Mouse (Mus musculus) G1E-ER4 (cell line): ENCODE measurements at regions not wholly inside any gene's neighbourhood (a gene's known extent, or its start where the extent isn't known, plus 50 kb on each side); places are given as distances from the start of the nearest gene placed in this dataset.

Experiments
- GATA1 ChIP-seq: IDR thresholded peaks from one replicate; pipeline ENCODE4 v1.8.0; 2012; ENCODE audit warnings: low read length, inconsistent platforms

- TF ChIP-seq GATA1 = no peak
Measured at GRCm38 (mm10) chr8:82702044-82702443, 71.9 kb downstream of the Zfp330 start.

- no peak for TF ChIP-seq GATA1
Measured at GRCm38 (mm10) chr8:82700471-82700870, 73.5 kb downstream of the Zfp330 start.

GRCm38 (mm10) chr8:82699221-82699620, 74.7 kb downstream of the Zfp330 start:
- no peak for TF ChIP-seq GATA1

DNA sequence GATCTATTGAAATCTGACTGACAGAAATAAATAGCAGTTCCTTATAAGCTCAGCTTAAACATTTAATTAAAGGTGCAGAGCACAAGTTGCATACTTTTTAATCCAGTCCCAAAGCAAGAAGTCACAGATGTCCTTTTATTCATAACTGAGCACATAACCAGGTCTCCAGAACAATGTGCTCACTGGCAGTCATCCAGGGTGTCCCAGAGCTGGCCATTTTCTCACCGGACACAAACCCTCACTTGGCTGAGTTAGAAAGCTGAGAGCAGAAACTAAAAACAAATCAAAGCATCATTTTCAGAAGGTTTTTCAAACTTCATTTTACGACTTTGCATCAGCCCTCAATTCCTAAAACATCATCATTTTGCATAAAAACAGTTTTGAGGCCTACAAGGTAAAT, 75.9 kb downstream of the Zfp330 start:
- no peak for TF ChIP-seq GATA1

DNA sequence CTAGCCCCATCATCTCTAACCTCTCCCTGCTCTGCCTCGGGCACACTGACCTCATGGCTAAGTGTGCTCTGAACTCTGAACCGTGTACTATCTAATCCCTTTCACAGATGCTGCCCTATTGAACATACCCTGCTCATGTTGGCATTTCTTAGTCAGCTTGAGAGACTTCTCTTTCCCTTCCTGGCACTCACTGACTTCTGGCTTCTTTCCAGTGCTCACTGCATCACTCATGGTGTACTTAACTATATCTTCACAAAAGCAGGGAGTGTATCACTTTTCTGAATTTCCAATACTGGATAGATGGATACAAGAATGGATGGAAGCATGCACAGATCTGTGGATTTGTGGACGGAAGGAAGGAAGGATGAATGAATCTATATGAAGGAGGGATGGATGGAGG, 80.9 kb downstream of the Zfp330 start:
- no peak for TF ChIP-seq GATA1

GRCm38 (mm10) chr8:82689322-82689721, 84.6 kb downstream of the Zfp330 start:
- no peak for TF ChIP-seq GATA1

- TF ChIP-seq GATA1 = no peak
Measured at GRCm38 (mm10) chr8:82685966-82686365, 88.0 kb downstream of the Zfp330 start.

DNA sequence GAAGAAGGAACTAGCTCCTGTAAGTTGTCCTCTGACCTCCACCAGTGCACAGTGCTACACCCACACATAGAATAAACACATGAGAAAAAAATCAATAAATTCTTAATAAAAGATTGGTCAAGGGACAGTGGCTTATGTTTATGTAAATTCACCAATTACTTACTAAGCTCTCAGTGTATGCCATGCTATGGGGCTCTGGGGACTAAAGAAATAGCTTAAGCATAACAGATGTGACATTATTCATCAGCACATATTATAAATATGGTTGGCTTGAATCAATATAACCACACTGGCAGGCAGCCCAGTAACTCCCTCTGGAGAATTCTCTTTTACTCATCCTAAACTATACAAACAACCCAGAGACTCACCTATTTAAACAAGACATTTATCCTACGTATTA, 95.2 kb downstream of the Zfp330 start:
- no peak for TF ChIP-seq GATA1

- TF ChIP-seq GATA1 = no peak
Measured at GRCm38 (mm10) chr8:82677781-82678180, 96.2 kb downstream of the Zfp330 start.

DNA sequence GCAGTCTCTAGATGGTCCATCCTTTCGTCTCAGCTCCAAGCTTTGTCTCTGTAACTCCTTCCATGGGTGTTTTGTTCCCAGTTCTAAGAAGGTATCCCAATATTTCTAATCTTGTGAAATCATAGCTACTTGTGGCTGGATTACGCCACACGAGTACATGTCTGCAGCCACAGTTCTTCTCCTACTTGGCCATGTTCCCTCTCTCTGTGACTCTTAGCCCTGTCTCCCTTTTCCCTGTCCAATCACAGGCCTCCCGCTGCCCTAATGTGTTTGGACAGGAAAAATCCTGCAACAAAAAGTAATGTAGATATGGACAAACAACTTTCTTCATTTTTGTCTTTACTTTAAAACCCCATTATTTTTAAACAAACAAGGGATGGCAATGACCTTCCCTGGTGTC, 104.7 kb downstream of the Zfp330 start:
- TF ChIP-seq GATA1 = no peak

DNA sequence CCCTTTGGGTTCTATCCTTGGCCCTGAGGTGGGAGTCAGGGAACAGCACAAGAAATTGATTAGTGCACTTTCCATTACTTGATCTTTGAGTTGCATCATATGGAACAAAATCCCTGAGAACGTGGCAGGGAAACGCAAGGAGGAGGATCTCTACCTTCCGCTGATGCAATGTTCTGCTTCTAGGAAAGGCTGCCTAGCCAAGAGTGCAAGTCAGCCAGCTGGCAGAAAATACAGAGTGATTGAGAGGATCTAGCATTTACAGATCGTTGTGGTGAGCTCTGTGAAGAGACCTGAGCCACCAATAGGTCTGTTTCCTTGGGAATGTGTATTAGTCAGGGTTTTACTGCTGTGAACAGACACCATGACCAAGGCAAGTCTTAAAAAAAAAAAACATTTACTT, 108.8 kb downstream of the Zfp330 start:
- TF ChIP-seq GATA1 = no peak

- TF ChIP-seq GATA1 = no peak
Measured at GRCm38 (mm10) chr8:82640502-82640901, 133.5 kb downstream of the Zfp330 start.

DNA sequence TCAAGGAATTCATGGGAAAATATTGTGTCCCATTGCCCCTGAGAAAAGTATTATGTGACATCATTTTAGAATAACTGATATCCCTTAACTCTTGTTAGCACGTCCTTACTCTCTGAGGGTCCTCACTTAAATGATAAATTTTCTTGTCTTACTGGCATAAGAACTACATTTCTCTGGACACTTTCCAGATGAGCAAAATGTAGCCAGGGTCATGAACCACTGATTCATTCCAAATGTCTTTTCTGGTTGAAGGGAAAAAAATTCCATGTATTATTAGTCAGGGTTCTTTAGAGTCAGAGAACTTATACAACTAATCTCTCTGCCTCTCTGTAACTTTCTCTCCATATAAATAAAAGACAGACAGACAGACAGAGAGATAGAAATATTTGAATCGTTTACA, 143.5 kb downstream of the Zfp330 start:
- TF ChIP-seq GATA1 = no peak

GRCm38 (mm10) chr8:82623791-82624431, 150.0 kb downstream of the Zfp330 start:
- TF ChIP-seq GATA1 = no peak

DNA sequence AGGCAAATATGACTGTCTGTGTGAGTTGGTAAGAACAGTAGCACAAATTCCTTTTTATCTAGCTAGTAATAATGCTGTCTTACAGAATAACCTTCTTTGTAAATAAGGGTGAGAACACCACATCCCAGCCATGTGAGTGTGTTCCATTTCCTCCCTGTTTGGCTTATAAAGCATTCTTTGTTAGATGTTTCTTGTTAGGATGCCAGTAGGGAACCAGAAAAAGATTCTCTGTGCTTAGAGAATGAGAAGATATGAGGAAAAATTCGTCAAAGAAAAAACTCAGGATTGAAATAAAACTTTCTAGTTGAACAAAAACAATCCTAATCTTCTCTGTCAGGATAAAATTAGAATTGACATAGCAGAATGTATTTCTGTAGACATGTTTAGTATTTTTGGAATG, 155.3 kb downstream of the Zfp330 start:
- no peak for TF ChIP-seq GATA1

- TF ChIP-seq GATA1 = no peak
Measured at GRCm38 (mm10) chr8:82601556-82601955, 172.4 kb downstream of the Zfp330 start.

GRCm38 (mm10) chr8:82573434-82573833, 170.4 kb upstream of the Il15 start:
- no peak for TF ChIP-seq GATA1

GRCm38 (mm10) chr8:82538121-82538520, 135.1 kb upstream of the Il15 start:
- no peak for TF ChIP-seq GATA1
